Mouse (Mus musculus) C2C12 (cell line): Measurements from ENCODE around the gene Gsg1.

Experiments
- CEBPB ChIP-seq: IDR thresholded peaks from one replicate; pipeline ENCODE4 v1.6.1; 2011; ENCODE audit warnings: low read depth, mild to moderate bottlenecking, control low read depth, moderate library complexity
- CTCF ChIP-seq: IDR thresholded peaks from one replicate; pipeline ENCODE4 v1.5.1; 2011; ENCODE audit not compliant: control insufficient read depth, insufficient read depth, insufficient read length
- FOSL1 ChIP-seq: IDR thresholded peaks from one replicate; pipeline ENCODE4 v1.8.0; 2011; ENCODE audit warnings: mild to moderate bottlenecking, low read length; ENCODE audit not compliant: poor library complexity, insufficient read depth, severe bottlenecking
- MAX ChIP-seq: IDR thresholded peaks from one replicate; pipeline ENCODE4 v1.6.1; 2011; ENCODE audit warnings: mild to moderate bottlenecking, control low read depth
- MYOD1 ChIP-seq: IDR thresholded peaks from one replicate; pipeline ENCODE4 v1.6.1; 2011; ENCODE audit warnings: low read depth; ENCODE audit not compliant: control insufficient read depth, insufficient read length
- MYOG ChIP-seq: IDR thresholded peaks from one replicate; pipeline ENCODE4 v1.6.1; 2011; ENCODE audit not compliant: control insufficient read depth, insufficient read length; ENCODE audit errors: extremely low read depth
- USF1 ChIP-seq: IDR thresholded peaks from one replicate; pipeline ENCODE4 v1.6.1; 2011; ENCODE audit warnings: low read depth, mild to moderate bottlenecking, control low read depth, moderate library complexity

GRCm38 (mm10) chr6:135295082-135295861, 41.1 kb upstream of the Gsg1 start:
- TF ChIP-seq CTCF (no peak), USF1 (no peak), MYOD1 (peak; percentile 94), CEBPB (no peak), FOSL1 (peak; percentile 74), MAX (peak; percentile 85), MYOG (no peak)
